Mouse (Mus musculus): ENCODE results near the gene Aldh4a1.

Aldh4a1 gene

DNA sequence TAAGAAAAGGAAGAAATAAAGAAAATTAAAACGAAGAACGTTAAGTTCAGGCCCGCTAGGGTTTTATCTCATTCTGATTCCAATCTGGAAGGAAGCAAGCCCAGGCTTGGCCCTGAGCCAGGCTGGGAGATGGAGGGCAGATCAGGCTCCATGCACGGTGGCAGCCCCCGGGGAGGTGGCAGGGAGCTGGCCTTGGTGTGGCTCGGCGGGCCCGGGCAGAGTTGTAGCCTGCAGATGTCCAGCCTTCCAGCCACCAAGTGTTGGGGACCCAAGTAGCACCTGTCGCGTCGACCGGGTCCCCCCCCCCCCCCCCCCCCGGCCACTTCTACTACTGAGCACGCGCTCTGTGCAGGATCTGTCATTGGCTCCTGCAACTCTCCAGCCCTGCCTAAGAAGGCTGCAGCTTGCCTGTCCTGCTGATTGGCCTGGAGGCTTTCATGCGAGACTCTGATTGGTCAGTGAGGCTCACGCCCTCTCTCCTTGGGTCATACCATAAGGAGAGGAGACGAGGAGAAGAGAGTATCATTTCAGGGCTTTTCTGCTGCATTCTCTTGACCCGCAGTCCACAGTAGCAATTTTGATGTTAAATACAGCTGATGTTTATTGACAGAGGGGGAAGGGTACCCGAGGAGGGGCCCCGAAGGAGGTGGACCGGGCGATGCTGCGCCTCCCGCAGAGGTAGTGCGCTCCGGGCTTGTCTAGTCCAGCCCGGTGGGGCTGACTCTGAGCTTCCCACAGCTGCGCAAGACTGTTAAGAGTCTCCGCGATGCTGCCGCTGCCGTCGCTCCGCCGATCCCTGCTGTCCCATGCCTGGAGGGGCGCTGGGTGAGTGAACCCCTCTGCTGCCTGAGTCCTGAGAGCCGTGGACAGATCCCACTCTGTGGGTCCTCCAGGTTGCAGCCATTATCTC is at the start of gene Aldh4a1:
TSS of gene Aldh4a1 (plus strand) at position 494 of the 910 bp plus-strand sequence.
- peak; percentile 95 for DNase-seq

- peak; percentile 61 for DNase-seq
Measured at GRCm38 (mm10) chr4:139572928-139573512, 49.6 kb upstream of the Aldh4a1 start.

- DNase-seq = peak; percentile 100
Measured at GRCm38 (mm10) chr4:139574156-139574798, 48.4 kb upstream of the Aldh4a1 start.

DNA sequence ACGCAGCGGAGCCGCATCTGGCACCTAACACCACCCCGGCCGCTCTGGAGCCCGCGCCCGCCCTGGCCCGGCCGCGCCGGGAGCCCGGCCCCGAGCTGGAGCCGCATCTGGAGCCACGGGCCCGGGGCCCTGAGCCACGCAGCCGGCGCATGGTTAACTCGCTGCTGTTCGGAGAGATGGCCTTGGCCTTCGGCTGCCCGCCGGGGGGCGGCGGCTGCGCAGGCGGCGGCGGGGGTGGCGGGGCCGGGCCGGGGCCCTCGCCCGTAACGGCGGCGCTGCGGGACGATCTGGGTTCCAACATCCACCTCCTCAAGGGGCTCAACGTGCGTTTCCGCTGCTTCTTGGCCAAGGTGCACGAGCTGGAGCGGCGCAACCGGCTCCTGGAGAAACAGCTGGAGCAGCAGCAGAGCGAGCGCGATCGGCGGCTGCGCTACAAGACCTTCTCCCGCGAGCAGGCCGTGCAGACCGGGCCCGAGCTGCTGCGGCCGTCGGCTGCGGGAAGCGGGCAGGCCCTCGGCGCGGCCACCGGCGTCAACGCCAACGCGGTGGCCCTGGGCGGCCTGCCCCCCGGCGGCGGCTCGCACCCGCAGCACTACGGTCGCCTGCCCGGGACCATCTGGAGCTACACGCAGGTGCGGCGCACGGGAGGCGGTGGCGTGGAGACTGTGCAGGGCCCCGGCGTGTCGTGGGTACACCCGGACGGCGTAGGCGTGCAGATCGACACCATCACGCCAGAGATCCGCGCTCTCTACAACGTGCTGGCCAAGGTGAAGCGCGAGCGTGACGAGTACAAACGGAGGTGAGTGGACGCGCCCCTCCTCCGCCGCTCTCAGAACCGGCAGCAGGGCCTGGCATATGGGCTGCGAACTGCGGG is 47.6 kb upstream of the Aldh4a1 start:
- DNase-seq = peak; percentile 85

DNA sequence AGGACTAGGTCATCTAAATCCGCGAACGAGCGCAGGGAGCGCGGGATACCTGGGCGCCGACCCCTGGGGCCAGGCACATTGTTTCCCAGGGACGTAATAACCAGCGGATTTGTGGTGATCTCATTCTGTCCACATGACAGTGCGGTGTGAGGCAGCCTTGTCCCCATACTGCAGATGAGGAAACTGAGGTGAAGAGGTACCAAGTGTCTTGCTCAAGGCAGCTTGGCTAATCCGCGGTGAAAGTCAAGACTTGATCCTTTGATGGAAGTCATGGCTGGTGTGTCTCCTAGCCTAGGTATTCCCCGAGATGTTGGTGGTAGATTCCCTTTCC is 47.0 kb upstream of the Aldh4a1 start:
- no peak for DNase-seq

DNA sequence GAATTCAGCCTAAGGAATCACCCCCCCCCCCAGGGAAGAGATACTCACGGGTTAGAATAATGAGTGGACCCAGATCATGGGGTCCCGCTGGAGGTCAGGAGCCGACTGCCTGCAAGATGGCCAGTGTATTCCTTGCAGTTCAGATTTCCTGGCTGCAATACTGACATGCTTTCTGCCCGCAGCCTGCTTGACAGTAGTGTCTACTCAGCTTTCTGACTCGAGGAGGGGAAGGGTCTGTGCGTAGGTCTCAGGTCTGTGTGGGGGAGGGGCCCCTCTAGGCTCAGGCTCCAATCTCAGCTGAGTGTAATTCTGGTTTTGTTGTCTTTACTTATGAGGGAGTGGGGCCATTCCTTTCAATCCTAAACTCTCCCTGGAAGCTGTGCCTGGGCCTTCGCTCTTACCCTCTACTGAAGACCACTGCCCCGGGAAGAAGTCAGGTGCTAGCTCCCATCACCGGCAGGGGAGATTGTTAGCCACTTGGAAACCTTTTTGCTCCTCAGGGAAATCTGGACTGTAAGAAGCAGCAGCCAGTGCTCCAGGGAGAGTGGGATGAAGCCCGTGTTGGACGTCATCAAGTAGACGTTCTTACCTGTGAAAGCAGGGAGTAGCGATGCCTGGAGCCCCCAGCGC is 46.3 kb upstream of the Aldh4a1 start:
- peak; percentile 60 for DNase-seq

DNA sequence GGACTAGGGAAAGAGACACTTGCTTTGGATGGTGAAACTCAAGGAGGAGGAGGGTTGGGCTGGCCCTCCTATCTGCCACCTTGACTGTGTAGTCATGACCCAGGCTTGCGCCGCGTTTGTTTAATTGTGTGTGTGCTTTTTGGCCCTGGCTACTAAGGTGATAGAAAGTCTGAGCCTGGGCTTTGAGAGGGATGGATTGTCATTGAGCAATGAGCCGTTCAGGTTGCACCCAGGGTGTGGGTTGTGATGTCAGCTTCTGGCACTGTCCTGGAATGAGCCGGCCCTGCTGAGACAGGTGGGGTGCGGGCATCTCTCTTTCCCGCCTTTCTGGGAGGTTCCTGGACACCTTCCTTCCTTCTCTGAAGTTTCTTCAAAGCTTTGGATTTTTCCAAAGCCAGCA is 45.7 kb upstream of the Aldh4a1 start:
- peak; percentile 73 for DNase-seq

DNA sequence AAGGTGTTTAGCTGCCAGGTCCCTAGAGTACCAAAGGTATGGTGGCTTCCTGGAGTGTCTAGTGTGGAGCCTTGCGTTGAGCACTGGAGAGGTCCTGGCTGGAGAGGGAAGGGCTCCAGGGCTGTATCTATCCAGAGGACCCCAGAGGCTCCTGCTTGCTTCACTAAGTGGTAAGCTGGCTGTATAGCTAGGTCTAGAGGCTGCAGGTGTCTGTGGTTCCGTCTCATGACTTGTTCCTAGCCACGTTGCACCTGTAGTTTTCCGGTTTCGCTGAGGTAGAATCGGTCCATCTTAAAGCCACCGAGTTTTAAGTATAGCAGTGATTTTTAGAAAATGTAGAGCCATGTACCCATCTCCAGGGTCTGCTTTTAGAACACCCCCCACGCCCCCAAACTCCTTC is 44.3 kb upstream of the Aldh4a1 start:
- no peak for DNase-seq

- peak; percentile 33 for DNase-seq
Measured at GRCm38 (mm10) chr4:139579003-139579402, 43.7 kb upstream of the Aldh4a1 start.

GRCm38 (mm10) chr4:139579466-139579865 is 43.2 kb upstream of the Aldh4a1 start:
- peak; percentile 35 for DNase-seq

- DNase-seq = no peak
Measured at GRCm38 (mm10) chr4:139580663-139581336, 41.9 kb upstream of the Aldh4a1 start.

DNA sequence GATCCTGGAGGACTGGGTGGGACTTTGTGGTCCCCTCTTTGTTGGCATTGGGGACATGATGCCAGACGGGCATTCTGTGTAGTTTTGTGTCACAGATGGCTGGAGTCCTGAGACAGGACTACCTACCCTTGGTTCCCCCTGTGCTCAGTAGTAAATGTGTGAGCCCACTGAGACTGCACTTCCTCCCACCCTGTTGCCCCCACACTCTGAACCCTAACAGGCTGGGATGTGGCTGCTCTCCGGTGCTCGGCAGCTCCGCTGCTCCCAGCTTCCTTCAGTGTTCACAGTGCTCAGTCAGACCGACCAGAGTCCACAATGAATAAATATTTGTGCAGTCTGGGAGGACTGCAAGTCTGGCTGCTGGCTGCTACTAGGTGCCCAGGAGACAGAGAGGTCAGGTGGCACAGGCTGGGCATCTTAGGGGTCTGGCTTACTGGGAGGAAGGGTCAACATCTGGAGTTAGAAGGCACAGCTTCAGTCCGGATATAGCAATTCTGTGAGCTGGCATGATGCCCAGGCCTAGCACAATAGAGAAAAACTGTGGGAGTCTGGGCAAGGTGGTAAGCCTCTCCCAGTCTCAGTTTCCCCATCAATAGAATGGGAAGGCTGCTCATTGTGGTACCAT is 41.1 kb upstream of the Aldh4a1 start:
- DNase-seq = peak; percentile 57

GRCm38 (mm10) chr4:139582346-139582745 is 40.3 kb upstream of the Aldh4a1 start:
- peak; percentile 55 for DNase-seq

GRCm38 (mm10) chr4:139582903-139583302 is 39.8 kb upstream of the Aldh4a1 start:
- no peak for DNase-seq

DNA sequence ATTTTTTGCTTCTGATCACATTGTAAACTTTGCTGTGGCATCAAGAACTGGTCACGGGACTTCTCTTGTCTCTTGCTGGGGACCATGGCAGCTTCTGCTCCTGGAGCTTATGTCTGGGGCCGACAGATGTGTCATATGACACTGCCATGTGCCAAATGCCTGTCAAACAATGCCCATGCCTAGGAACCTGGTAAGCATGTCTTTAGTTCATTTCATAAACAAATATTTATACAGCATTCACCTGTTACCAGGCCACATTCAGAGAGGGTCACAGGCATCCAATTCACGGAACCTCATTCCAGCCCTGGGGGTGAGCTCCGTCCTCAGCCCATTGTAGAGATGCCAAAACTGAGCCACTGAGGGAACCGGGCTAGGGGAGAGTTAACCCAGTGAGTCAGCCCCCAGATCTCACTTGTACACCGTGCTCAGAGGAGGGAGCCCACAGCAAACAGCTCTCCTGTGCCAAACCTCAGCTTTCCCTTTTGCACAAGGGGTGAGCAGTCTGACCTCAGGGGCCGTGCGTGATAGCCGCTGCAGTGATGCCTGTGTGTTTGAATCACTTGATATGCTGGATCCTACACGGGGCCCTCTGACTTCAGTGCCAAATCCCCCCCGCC is 38.9 kb upstream of the Aldh4a1 start:
- DNase-seq = peak; percentile 33

DNA sequence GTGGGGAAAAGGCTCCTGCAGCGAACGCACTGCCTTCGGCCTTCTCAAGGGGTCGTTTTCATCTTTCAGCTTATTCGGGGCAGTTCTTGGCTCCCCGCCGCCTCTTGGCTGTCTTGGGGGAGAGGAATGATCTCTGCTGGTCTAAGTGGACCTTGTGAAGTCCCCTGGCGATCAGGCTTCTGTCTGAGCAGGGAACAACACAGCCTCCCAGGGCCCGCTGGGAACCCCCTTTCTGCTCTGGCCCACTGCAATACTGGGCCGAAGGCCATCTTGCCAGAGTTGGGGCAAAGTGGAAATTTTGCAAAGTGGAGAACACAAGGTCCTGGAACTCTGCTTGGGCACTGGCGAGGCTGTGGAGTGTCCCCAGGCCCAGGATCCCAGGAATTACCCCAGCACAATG is 38.0 kb upstream of the Aldh4a1 start:
- peak; percentile 41 for DNase-seq

GRCm38 (mm10) chr4:139585713-139586112 is 37.0 kb upstream of the Aldh4a1 start:
- DNase-seq = no peak

- peak; percentile 75 for DNase-seq
Measured at GRCm38 (mm10) chr4:139587370-139587769, 35.3 kb upstream of the Aldh4a1 start.

DNA sequence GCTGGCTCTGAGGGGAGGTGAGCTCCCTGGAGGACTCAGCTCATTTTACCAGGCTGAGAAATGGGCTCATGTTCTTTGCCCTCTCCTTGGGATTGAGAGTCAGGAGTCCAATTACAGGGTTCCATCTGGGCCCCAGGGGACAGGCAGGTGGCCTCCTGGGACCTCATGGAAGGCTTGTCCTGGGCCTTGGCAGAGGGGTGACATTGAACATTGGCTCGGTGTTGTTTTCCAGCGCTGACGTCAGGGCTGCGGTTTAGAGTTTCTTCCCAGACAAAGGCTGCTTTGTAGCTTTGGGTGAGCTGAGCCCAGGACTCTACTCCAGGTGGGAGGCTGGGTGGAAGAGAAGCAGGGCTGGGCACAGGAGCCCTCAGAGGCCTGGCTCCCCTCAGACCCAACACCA is 34.9 kb upstream of the Aldh4a1 start:
- no peak for DNase-seq

DNA sequence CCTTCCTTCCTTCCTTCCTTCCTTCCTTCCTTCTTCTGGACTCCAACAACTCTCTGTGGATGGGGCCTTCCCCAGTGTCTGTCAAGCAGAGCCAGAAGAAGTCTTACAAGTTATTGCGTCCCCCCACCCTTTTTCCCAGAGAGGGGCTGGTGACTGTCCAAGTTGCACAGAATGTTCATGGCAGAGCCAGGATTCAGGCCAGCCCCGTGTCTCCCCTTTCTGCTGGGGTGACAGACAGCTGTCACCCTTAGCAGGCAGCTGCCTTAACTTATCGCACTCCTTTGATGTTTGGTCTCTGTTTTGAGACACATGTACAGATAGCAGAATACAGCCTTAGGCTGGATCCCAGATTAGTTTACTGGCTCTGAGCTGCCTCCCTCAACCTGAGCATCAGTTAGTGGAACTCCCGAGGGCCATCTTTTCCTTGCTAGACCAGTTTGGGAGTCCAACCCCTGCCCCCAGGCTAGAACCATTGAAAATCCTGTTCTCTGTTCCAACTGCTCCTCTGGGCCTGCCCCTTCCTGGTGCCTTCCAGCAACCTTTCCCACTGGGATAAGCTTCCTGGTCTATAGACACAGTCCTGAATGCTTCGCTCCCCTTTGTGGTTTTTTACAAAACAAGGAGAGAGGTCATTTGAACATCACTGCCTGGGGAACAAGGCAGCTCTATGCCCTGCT is 33.2 kb upstream of the Aldh4a1 start:
- DNase-seq = no peak

All from cerebellum, adult 11-12 months (tissue).